Mouse (Mus musculus): Measurements from ENCODE around the gene D330020A13Rik. TPM values are rescaled to one million over a fixed set of nuclear protein-coding genes. Genes with fewer than 3 reads are reported as not detected.

Gene D330020A13Rik
- not detected for polyA plus RNA-seq (2017; shearing (Covaris generic))

GRCm38 (mm10) chr6:120294056-120294784 lies at the start of gene D330020A13Rik, which contains the start of gene B4galnt3:
D330020A13Rik (plus strand) TSS chr6:120294364.
B4galnt3 (minus strand) TSS chr6:120294559.

Other genes with a start within 250 kb of the D330020A13Rik start
- 2.0 TPM for gene Ninj2, start 201.0 kb upstream of the D330020A13Rik start, polyA plus RNA-seq (2017; shearing (Covaris generic))
- not detected for gene B4galnt3, start 195 bp downstream of the D330020A13Rik start, polyA plus RNA-seq (2017; shearing (Covaris generic))
- 136 TPM for gene Kdm5a, start 69.8 kb downstream of the D330020A13Rik start, polyA plus RNA-seq (2017; shearing (Covaris generic))
- 11.0 TPM for gene Ccdc77, start 70.0 kb downstream of the D330020A13Rik start, polyA plus RNA-seq (2017; shearing (Covaris generic))
- gene Il17ra, start 168.9 kb downstream of the D330020A13Rik start, polyA plus RNA-seq (2017; shearing (Covaris generic)), result 28.4 TPM
- 0.55 TPM for gene Tmem121b, start 199.4 kb downstream of the D330020A13Rik start, polyA plus RNA-seq (2017; shearing (Covaris generic))
- 65.8 TPM for gene Hdhd5, start 237.0 kb downstream of the D330020A13Rik start, polyA plus RNA-seq (2017; shearing (Covaris generic))

All from CD4-positive, CD25-positive, alpha-beta regulatory T cell, adult 9 weeks (primary cell).